Mouse (Mus musculus) cerebellum, postnatal 10 days (tissue): ENCODE measurements around the gene Fkbp8.

Experiments used
- DNase-seq, 2 experiments: peaks; one replicate each; pipeline ENCODE4 v3.0.0; 2021; ENCODE audit warnings: mixed read lengths in 2 of 2

Gene Fkbp8

GRCm38 (mm10) chr8:70560564-70560963 lies 33.0 kb downstream of the Fkbp8 start:
- no peak for DNase-seq

GRCm38 (mm10) chr8:70561357-70561756 lies 33.8 kb downstream of the Fkbp8 start:
- no peak for DNase-seq

- DNase-seq: no peak
Observed at GRCm38 (mm10) chr8:70561809-70562535, 34.4 kb downstream of the Fkbp8 start.

GRCm38 (mm10) chr8:70562802-70563201 lies 35.3 kb downstream of the Fkbp8 start:
- DNase-seq: peak in 1 of 2 experiments; percentile 6

- peak in 1 of 2 experiments; percentile 6 for DNase-seq
Observed at GRCm38 (mm10) chr8:70563763-70564387, 36.4 kb downstream of the Fkbp8 start.

GRCm38 (mm10) chr8:70564696-70565235 lies 37.2 kb downstream of the Fkbp8 start:
- peak in 1 of 2 experiments; percentile 10 for DNase-seq

GRCm38 (mm10) chr8:70565561-70565960 lies 38.0 kb downstream of the Fkbp8 start:
- DNase-seq: peak in 1 of 2 experiments; percentile 47

GRCm38 (mm10) chr8:70570360-70570759 lies 42.8 kb downstream of the Fkbp8 start:
- peak in 1 of 2 experiments; percentile 25 for DNase-seq

GRCm38 (mm10) chr8:70570990-70571389 lies 43.5 kb downstream of the Fkbp8 start:
- peak in 1 of 2 experiments; percentile 38 for DNase-seq

- no peak for DNase-seq
Observed at GRCm38 (mm10) chr8:70574302-70574701, 46.8 kb downstream of the Fkbp8 start.

GRCm38 (mm10) chr8:70574915-70575314 lies 47.4 kb downstream of the Fkbp8 start:
- peak; percentile 50 to 64 for DNase-seq

- no peak for DNase-seq
Observed at GRCm38 (mm10) chr8:70577207-70577606, 49.7 kb downstream of the Fkbp8 start.

- peak; percentile 90 to 94 for DNase-seq
Observed at GRCm38 (mm10) chr8:70583476-70584387, 56.2 kb downstream of the Fkbp8 start.

- no peak for DNase-seq
Observed at GRCm38 (mm10) chr8:70584606-70585257, 57.2 kb downstream of the Fkbp8 start.
